Mouse (Mus musculus) B cell, adult 62 days (primary cell): ENCODE results near the gene Kcnip3. TPM values are rescaled to one million over a fixed set of nuclear protein-coding genes. Genes with fewer than 3 reads are reported as not detected.

Experiments
- total RNA-seq: library from RNA; stranded (reverse); gene quantifications from 4 replicates; pipeline ENCODE4 v1.2.4, GENCODE M21; 2023

The Kcnip3 gene
- total RNA-seq, result not detected in 4 replicates

DNA sequence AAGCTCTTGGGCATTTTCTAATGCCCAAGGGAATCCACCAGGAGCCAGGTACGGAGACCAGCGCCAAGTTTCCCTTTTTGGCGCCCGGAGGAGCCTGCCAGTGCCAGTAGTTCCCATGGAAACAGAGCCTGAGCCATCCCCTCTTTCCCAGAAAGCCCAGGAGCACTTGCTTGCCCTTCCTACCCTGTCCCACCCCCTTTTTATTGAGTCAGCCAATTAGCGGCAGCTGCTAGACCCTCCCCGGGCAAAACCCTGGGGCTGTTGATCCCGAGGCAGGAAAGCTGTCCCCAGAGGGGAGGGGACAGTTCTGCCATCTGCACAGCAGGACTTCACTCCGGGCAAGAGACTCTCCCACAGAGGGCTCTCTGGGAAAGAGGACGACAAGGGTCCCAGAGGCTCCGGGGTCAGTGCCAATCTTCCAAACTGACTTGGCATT is at the start of gene Kcnip3:
Gene Kcnip3, minus strand, starts transcription at position 89 of the 436 bp plus-strand sequence.

GRCm38 (mm10) chr2:127541185-127541584 is 19.3 kb upstream of the Kcnip3 start, which contains the start of gene Prom2:
Prom2 (minus strand) TSS chr2:127541467.

GRCm38 (mm10) chr2:127444055-127444789 is 77.7 kb downstream of the Kcnip3 start, which contains the start of gene Fahd2a:
Fahd2a (minus strand) TSS chr2:127444565.

GRCm38 (mm10) chr2:127424977-127425376 is 96.9 kb downstream of the Kcnip3 start, which contains the start of gene Gpat2:
Gpat2 (plus strand) TSS chr2:127425199.

Other genes with a start within 250 kb of the Kcnip3 start
- gene Dusp2, start 185.9 kb downstream of the Kcnip3 start, total RNA-seq, result 510 to 733 TPM (median 603 TPM) in 4 replicates
- gene Astl, start 183.5 kb downstream of the Kcnip3 start, total RNA-seq, result 0.70 to 1.0 TPM (median 0.82 TPM) in 4 replicates
- gene Adra2b, start 158.9 kb downstream of the Kcnip3 start, total RNA-seq, result 0.15 TPM in 2 of 4 replicates, not detected in the others
- 0.29 to 0.69 TPM (median 0.64 TPM) in 3 of 4 replicates, not detected in the other for gene Gpat2, start 96.9 kb downstream of the Kcnip3 start, total RNA-seq
- 9.5 to 16.4 TPM (median 11.3 TPM) in 4 replicates for gene Fahd2a, start 77.5 kb downstream of the Kcnip3 start, total RNA-seq
- gene Prom2, start 19.4 kb upstream of the Kcnip3 start, total RNA-seq, result not detected in 4 replicates
- gene Zfp661, start 65.0 kb upstream of the Kcnip3 start, total RNA-seq, result 4.1 to 5.7 TPM (median 4.9 TPM) in 4 replicates
- gene Mrps5, start 65.1 kb upstream of the Kcnip3 start, total RNA-seq, result 74.3 to 98.2 TPM (median 82.5 TPM) in 4 replicates
- not detected in 4 replicates for gene Mal, start 134.6 kb upstream of the Kcnip3 start, total RNA-seq
- 0.44 to 0.85 TPM (median 0.57 TPM) in 3 of 4 replicates, not detected in the other for gene Mall, start 207.8 kb upstream of the Kcnip3 start, total RNA-seq